Mouse (Mus musculus) hindbrain, embryonic 12.5 days (tissue): ENCODE data around the gene Atp6v0d1. TPM values are rescaled to one million over a fixed set of nuclear protein-coding genes. Genes with fewer than 3 reads are reported as not detected.

Experiments
- ATAC-seq: fragments of 200-750 bp; cut with Nextera tagmentation; 2 replicates; pipeline ENCODE4 v1.8.0; 2017; ENCODE audit warnings: moderate TSS enrichment; ENCODE audit not compliant: low FRiP score
- H3K27ac ChIP-seq: fragments of 300-500 bp; sonication (generic); 2 replicates; pipeline ENCODE4 v1.5.1; 2016; ENCODE audit warnings: mild to moderate bottlenecking
- H3K27me3 ChIP-seq: fragments of 300-500 bp; sonication (generic); 2 replicates; pipeline ENCODE4 v1.6.1; 2016; ENCODE audit warnings: mild to moderate bottlenecking
- H3K36me3 ChIP-seq: fragments of 300-500 bp; sonication (generic); 2 replicates; pipeline ENCODE4 v1.6.1; 2016; ENCODE audit warnings: mild to moderate bottlenecking
- H3K4me1 ChIP-seq: fragments of 300-500 bp; sonication (generic); 2 replicates; pipeline ENCODE4 v1.6.1; 2016
- H3K4me2 ChIP-seq: fragments of 300-500 bp; sonication (generic); replicated peaks from 2 replicates; pipeline ENCODE4 v1.6.1; 2016; ENCODE audit warnings: mild to moderate bottlenecking
- H3K4me3 ChIP-seq: fragments of 300-500 bp; sonication (generic); 2 replicates; pipeline ENCODE4 v1.5.1; 2016; ENCODE audit warnings: mild to moderate bottlenecking
- H3K9ac ChIP-seq: fragments of 300-500 bp; sonication (generic); 2 replicates; pipeline ENCODE4 v1.6.1; 2016; ENCODE audit warnings: mild to moderate bottlenecking, moderate library complexity
- H3K9me3 ChIP-seq: fragments of 300-500 bp; sonication (generic); replicated peaks from 2 replicates; pipeline ENCODE4 v1.6.1; 2016; ENCODE audit warnings: mild to moderate bottlenecking
- WGBS: fragments of 180-500 bp; shearing (Covaris S2); methylation state at CpG from one replicate; pipeline ENCODE4 v1.1.7; 2016; 5-methylcytosine and 5-hydroxymethylcytosine counted together
- polyA plus RNA-seq: library from polyadenylated mRNA; unstranded; fragments of >200 nt; fragmentation: Nextera tagmentation; extraction: Ambion mirVana; gene quantifications from 2 replicates; pipeline ENCODE4 v1.2.1, GENCODE M21; 2016

Gene Atp6v0d1
- polyA plus RNA-seq, 1 experiment from 2014 or later, result 127 TPM

GRCm38 (mm10) chr8:105516018-105516645 lies 49.7 kb downstream of the Atp6v0d1 start:
- 13% methylated on average over 12 of the region's 12 CpGs for WGBS
- peak overlapping the region; percentile 4; the same call in 1 of the 2 replicates for H3K4me3 ChIP-seq
- peak overlapping the region; percentile 8; the same call in 1 of the 2 replicates for H3K9ac ChIP-seq
- ATAC-seq, result peak; percentile 58
- H3K27me3 ChIP-seq, result peaks cover 20% of the 10 kb centered on the region
- no peaks in the 10 kb centered on the region for H3K36me3 ChIP-seq
- 0 out of 2 replicates have a peak overlapping the region, but pooled peaks have one; percentile 5 for H3K27ac ChIP-seq
- H3K4me2 ChIP-seq, result peak overlapping the region; percentile 38
- H3K4me1 ChIP-seq, result peaks cover 46% of the 10 kb centered on the region
- no peaks in the 10 kb centered on the region for H3K9me3 ChIP-seq

GRCm38 (mm10) chr8:105514656-105515055 lies 51.2 kb downstream of the Atp6v0d1 start:
- no peak overlapping the region for H3K4me3 ChIP-seq
- H3K9me3 ChIP-seq, result no peaks in the 10 kb centered on the region
- WGBS, result 78% methylated on average over 5 of the region's 5 CpGs
- H3K4me1 ChIP-seq, result peaks cover 31% of the 10 kb centered on the region
- ATAC-seq, result no peak
- no peak overlapping the region for H3K9ac ChIP-seq
- H3K27me3 ChIP-seq, result peaks cover 20% of the 10 kb centered on the region
- H3K4me2 ChIP-seq, result no peak overlapping the region
- no peaks in the 10 kb centered on the region for H3K36me3 ChIP-seq
- no peak overlapping the region for H3K27ac ChIP-seq

GRCm38 (mm10) chr8:105514194-105514593 lies 51.7 kb downstream of the Atp6v0d1 start:
- Histone ChIP-seq H3K27me3 (peaks cover 20% of the 10 kb centered on the region), H3K4me2 (no peak overlapping the region), H3K27ac (no peak overlapping the region), H3K36me3 (no peaks in the 10 kb centered on the region), H3K9ac (no peak overlapping the region), H3K4me3 (no peak overlapping the region), H3K9me3 (no peaks in the 10 kb centered on the region), H3K4me1 (peaks cover 28% of the 10 kb centered on the region)
- WGBS, result 92% methylated on average over 6 of the region's 6 CpGs
- ATAC-seq, result no peak

GRCm38 (mm10) chr8:105509997-105510735 lies 55.7 kb downstream of the Atp6v0d1 start:
- Histone ChIP-seq H3K9me3 (no peaks in the 10 kb centered on the region), H3K36me3 (no peaks in the 10 kb centered on the region), H3K4me1 (peaks cover 8% of the 10 kb centered on the region), H3K4me2 (no peak overlapping the region), H3K27me3 (peaks cover 6% of the 10 kb centered on the region), H3K4me3 (no peak overlapping the region), H3K27ac (peak overlapping the region; percentile 52; the same call in 1 of the 2 replicates), H3K9ac (no peak overlapping the region)
- ATAC-seq, result no peak
- 57% methylated on average over 12 of the region's 12 CpGs for WGBS

- Histone ChIP-seq H3K27ac (peak overlapping the region; percentile 52; the same call in 1 of the 2 replicates), H3K36me3 (no peaks in the 10 kb centered on the region), H3K9me3 (no peaks in the 10 kb centered on the region), H3K4me3 (no peak overlapping the region), H3K4me1 (peaks cover 8% of the 10 kb centered on the region), H3K9ac (no peak overlapping the region), H3K27me3 (no peaks in the 10 kb centered on the region; the same call in 1 of the 2 replicates), H3K4me2 (no peak overlapping the region)
- 75% methylated on average over 1 of the region's 2 CpGs for WGBS
- no peak for ATAC-seq
Observed at GRCm38 (mm10) chr8:105508758-105509157, 57.1 kb downstream of the Atp6v0d1 start.

GRCm38 (mm10) chr8:105506977-105507376 lies 58.9 kb downstream of the Atp6v0d1 start:
- H3K27ac ChIP-seq, result no peak overlapping the region
- H3K27me3 ChIP-seq, result no peaks in the 10 kb centered on the region
- no peak overlapping the region for H3K9ac ChIP-seq
- no peaks in the 10 kb centered on the region for H3K9me3 ChIP-seq
- no peak for ATAC-seq
- 83% methylated on average over 6 of the region's 6 CpGs for WGBS
- H3K4me2 ChIP-seq, result no peak overlapping the region
- H3K4me3 ChIP-seq, result no peak overlapping the region
- H3K4me1 ChIP-seq, result peaks cover 8% of the 10 kb centered on the region
- no peaks in the 10 kb centered on the region for H3K36me3 ChIP-seq

GRCm38 (mm10) chr8:105504617-105505016 lies 61.2 kb downstream of the Atp6v0d1 start:
- no peak for ATAC-seq
- H3K36me3 ChIP-seq, result no peaks in the 10 kb centered on the region
- no peak overlapping the region for H3K4me2 ChIP-seq
- no peak overlapping the region for H3K9ac ChIP-seq
- no peaks in the 10 kb centered on the region for H3K9me3 ChIP-seq
- 88% methylated on average over 3 of the region's 3 CpGs for WGBS
- H3K4me3 ChIP-seq, result no peak overlapping the region
- no peaks in the 10 kb centered on the region for H3K27me3 ChIP-seq
- H3K27ac ChIP-seq, result no peak overlapping the region
- peaks cover 8% of the 10 kb centered on the region for H3K4me1 ChIP-seq

- H3K4me1 ChIP-seq, result peaks cover 22% of the 10 kb centered on the region
- no peaks in the 10 kb centered on the region for H3K27me3 ChIP-seq
- no peak overlapping the region for H3K9ac ChIP-seq
- 71% methylated on average over 12 of the region's 12 CpGs for WGBS
- no peaks in the 10 kb centered on the region for H3K36me3 ChIP-seq
- H3K4me3 ChIP-seq, result no peak overlapping the region
- no peak for ATAC-seq
- no peak overlapping the region for H3K4me2 ChIP-seq
- H3K9me3 ChIP-seq, result no peaks in the 10 kb centered on the region
- H3K27ac ChIP-seq, result no peak overlapping the region
Observed at GRCm38 (mm10) chr8:105499787-105500186, 66.1 kb downstream of the Atp6v0d1 start.

GRCm38 (mm10) chr8:105496439-105497180 lies 69.2 kb downstream of the Atp6v0d1 start, which contains the start of gene Zdhhc1:
Gene Zdhhc1 (minus strand): TSS chr8:105496902.
- H3K4me3 ChIP-seq, result peak within 1 kb of the TSS; percentile 82
- ATAC-seq, result peak; percentile 91
- H3K27me3 ChIP-seq, result no peaks in the 10 kb centered on the region
- no peaks in the 10 kb centered on the region for H3K9me3 ChIP-seq
- WGBS, result under 1% methylated on average over 65 of the region's 68 CpGs
- H3K4me2 ChIP-seq, result peak within 1 kb of the TSS; percentile 90
- peak within 1 kb of the TSS; percentile 92 for H3K9ac ChIP-seq
- H3K4me1 ChIP-seq, result peaks cover 25% of the 10 kb centered on the region
- H3K27ac ChIP-seq, result peak within 1 kb of the TSS; percentile 79
- H3K36me3 ChIP-seq, result no peaks in the 10 kb centered on the region

GRCm38 (mm10) chr8:105495350-105496302 lies 70.2 kb downstream of the Atp6v0d1 start:
- H3K27ac ChIP-seq, result peak overlapping the region; percentile 44; the same call in 1 of the 2 replicates
- ATAC-seq, result no peak
- no peaks in the 10 kb centered on the region for H3K27me3 ChIP-seq
- peak overlapping the region; percentile 82 for H3K4me3 ChIP-seq
- peaks cover 25% of the 10 kb centered on the region for H3K4me1 ChIP-seq
- 36% methylated on average over 17 of the region's 17 CpGs for WGBS
- H3K4me2 ChIP-seq, result peak overlapping the region; percentile 90
- no peaks in the 10 kb centered on the region for H3K9me3 ChIP-seq
- H3K36me3 ChIP-seq, result no peaks in the 10 kb centered on the region
- H3K9ac ChIP-seq, result peak overlapping the region; percentile 92

- Histone ChIP-seq H3K4me3 (no peak overlapping the region), H3K27ac (peak overlapping the region; percentile 8; the same call in 1 of the 2 replicates), H3K4me2 (no peak overlapping the region), H3K36me3 (no peaks in the 10 kb centered on the region), H3K27me3 (no peaks in the 10 kb centered on the region), H3K9me3 (no peaks in the 10 kb centered on the region), H3K9ac (no peak overlapping the region), H3K4me1 (peaks cover 25% of the 10 kb centered on the region)
- 90% methylated on average over 3 of the region's 3 CpGs for WGBS
- ATAC-seq, result no peak
Observed at GRCm38 (mm10) chr8:105494566-105494965, 71.3 kb downstream of the Atp6v0d1 start.
